Mouse (Mus musculus): ENCODE measurements around the gene Olfr1123. TPM values are rescaled to one million over a fixed set of nuclear protein-coding genes. Genes with fewer than 3 reads are reported as not detected.
"Not testable (repeated sequence)": the region's sequence is repeated elsewhere in the genome, so short reads cannot be mapped to it uniquely, and the experiment has no call there.

Olfr1123 gene
- polyA plus RNA-seq (2015; fragmentation: Nextera tagmentation; extraction: Ambion mirVana), result not detected in 2 replicates

DNA sequence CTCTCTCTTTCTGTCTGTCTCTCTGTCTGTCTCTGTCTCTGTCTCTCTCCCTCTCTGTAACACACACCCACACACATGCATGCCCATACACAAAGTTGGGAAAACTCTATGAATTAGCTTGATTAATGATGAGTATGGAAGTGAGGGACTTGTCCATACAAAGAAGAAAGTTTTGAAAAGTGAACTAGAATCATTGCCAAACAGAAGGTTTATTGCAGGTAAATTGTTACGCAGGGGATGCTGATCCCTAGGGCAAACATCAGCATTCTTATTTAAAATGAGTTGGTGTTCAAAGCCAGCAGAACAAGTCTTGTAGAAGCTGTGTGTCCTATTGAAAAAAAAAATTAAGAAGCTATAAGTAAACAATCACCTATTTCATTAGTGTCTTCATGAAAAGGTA is at the start of gene Olfr1123:
Gene Olfr1123 (plus strand): TSS at position 301 of the 400 bp plus-strand sequence.
- H3K27ac ChIP-seq (ENCODE audit: low read length), result no peak within 1 kb of the TSS
- H3K4me3 ChIP-seq (ENCODE audit: low read depth, low read length), result no peak within 1 kb of the TSS
- TF ChIP-seq CTCF (IDR thresholded peaks at IDR 0.05) (no peak), EP300 (IDR thresholded peaks at IDR 0.05) (no peak)
- no peak for DNase-seq (ENCODE audit: low spot score)
- no peaks in the 10 kb centered on the region for H3K36me3 ChIP-seq (ENCODE audit: insufficient read depth, low read length)
- H3K4me2 ChIP-seq (replicated peaks; ENCODE audit: low read depth, low read length), result no peak within 1 kb of the TSS
- no peaks in the 10 kb centered on the region for H3K9me3 ChIP-seq (ENCODE audit: low read length)
- H3K27me3 ChIP-seq (replicated peaks; ENCODE audit: insufficient read depth, low read length), result no peaks in the 10 kb centered on the region
- no peak for ATAC-seq
- H3K9ac ChIP-seq (replicated peaks; ENCODE audit: low read depth), result no peak within 1 kb of the TSS
- 82% methylated on average over 1 of the region's 1 CpGs for WGBS
- H3K4me1 ChIP-seq (ENCODE audit: insufficient read depth, low read depth, low read length), result no peaks in the 10 kb centered on the region

DNA sequence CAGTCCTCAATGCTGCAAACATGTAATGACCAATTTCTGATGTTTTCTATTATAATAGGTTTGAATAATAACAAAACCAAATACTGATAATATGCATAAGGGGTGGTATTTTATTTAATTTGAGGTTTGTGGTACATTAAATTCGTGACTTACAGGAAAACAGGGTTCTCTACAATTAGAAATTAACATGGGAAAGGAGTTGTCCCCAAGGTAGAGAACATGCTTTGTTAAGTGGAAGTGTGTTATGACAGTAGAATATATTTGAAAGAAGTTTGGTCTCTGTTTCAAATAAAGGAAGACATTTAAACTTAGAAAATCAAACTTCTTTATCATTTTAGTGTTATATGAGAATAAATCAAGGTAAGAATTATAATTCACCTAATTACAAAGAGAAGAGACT is 46.8 kb upstream of the Olfr1123 start, which contains the start of gene Olfr1121:
Gene Olfr1121 (plus strand): TSS at position 301 of the 400 bp plus-strand sequence.
- ATAC-seq, result no peak
- no peaks in the 10 kb centered on the region for H3K27me3 ChIP-seq (replicated peaks; ENCODE audit: insufficient read depth, low read length)
- WGBS, result 12% methylated on average over 1 of the region's 1 CpGs

DNA sequence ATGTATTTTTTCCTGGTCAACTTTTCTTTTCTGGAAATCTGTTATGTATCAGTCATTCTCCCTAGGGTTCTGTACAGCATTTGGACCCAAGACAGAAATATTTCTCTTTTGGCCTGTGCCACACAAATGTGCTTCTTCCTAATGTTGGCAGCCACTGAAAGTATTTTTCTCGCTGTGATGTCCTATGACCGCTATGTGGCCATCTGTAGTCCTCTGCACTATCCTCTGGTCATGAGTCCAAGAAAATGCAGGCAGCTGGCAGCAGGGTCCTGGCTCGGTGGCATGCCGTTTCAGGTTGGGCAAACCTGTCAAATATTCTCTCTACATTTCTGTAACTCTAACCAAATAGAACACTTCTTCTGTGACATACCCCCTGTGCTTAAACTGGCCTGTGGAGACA is 44.7 kb upstream of the Olfr1123 start:
- no peak for TF ChIP-seq CTCF (IDR thresholded peaks at IDR 0.05)
- TF ChIP-seq EP300 (IDR thresholded peaks at IDR 0.05), result no peak
- Histone ChIP-seq H3K9ac (replicated peaks; ENCODE audit: low read depth) (no peak overlapping the region), H3K9me3 (ENCODE audit: low read length) (no peaks in the 10 kb centered on the region), H3K4me1 (ENCODE audit: insufficient read depth, low read depth, low read length) (no peaks in the 10 kb centered on the region), H3K27me3 (replicated peaks; ENCODE audit: insufficient read depth, low read length) (no peaks in the 10 kb centered on the region), H3K4me2 (replicated peaks; ENCODE audit: low read depth, low read length) (no peak overlapping the region), H3K4me3 (ENCODE audit: low read depth, low read length) (no peak overlapping the region), H3K36me3 (ENCODE audit: insufficient read depth, low read length) (no peaks in the 10 kb centered on the region), H3K27ac (ENCODE audit: low read length) (no peak overlapping the region)
- 83% methylated on average over 4 of the region's 4 CpGs for WGBS
- ATAC-seq (no peak), DNase-seq (ENCODE audit: low spot score) (no peak)

More for the DNA sequence above, 46.8 kb upstream of the Olfr1123 start, which contains the start of gene Olfr1121:
- no peak within 1 kb of the TSS for H3K4me2 ChIP-seq (replicated peaks; ENCODE audit: low read depth, low read length)
- no peaks in the 10 kb centered on the region for H3K9me3 ChIP-seq (ENCODE audit: low read length)
- H3K27ac ChIP-seq (ENCODE audit: low read length), result no peak within 1 kb of the TSS
- DNase-seq (ENCODE audit: low spot score), result no peak
- H3K4me3 ChIP-seq (ENCODE audit: low read depth, low read length), result no peak within 1 kb of the TSS
- no peaks in the 10 kb centered on the region for H3K36me3 ChIP-seq (ENCODE audit: insufficient read depth, low read length)
- no peaks in the 10 kb centered on the region for H3K4me1 ChIP-seq (ENCODE audit: insufficient read depth, low read depth, low read length)
- TF ChIP-seq EP300 (IDR thresholded peaks at IDR 0.05), result no peak
- TF ChIP-seq CTCF (IDR thresholded peaks at IDR 0.05), result no peak
- H3K9ac ChIP-seq (replicated peaks; ENCODE audit: low read depth), result no peak within 1 kb of the TSS

DNA sequence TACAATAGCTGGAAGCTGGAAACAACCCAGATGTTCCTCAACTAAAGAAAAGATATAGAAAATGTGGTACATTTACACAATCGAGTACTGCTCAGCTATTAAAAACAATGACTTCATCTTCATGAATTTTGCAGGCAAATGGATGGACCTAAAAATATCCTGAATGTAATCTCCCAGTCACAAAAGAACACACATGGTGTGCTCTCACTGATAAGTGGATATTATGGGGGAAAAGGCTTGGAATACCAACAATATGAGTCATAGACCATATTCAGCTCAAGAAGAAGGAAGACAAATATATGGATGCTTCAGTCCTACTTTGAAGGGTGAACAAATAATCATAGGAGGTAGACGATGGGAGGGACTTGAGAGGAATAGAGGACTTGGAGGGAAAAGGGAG is 32.5 kb upstream of the Olfr1123 start:
- H3K36me3 ChIP-seq (ENCODE audit: insufficient read depth, low read length), result no peaks in the 10 kb centered on the region
- no peak for TF ChIP-seq EP300 (IDR thresholded peaks at IDR 0.05)
- no peak for TF ChIP-seq CTCF (IDR thresholded peaks at IDR 0.05)
- no peak overlapping the region for H3K4me3 ChIP-seq (ENCODE audit: low read depth, low read length)
- H3K27ac ChIP-seq (ENCODE audit: low read length), result no peak overlapping the region
- H3K27me3 ChIP-seq (replicated peaks; ENCODE audit: insufficient read depth, low read length), result no peaks in the 10 kb centered on the region
- no peak overlapping the region for H3K4me2 ChIP-seq (replicated peaks; ENCODE audit: low read depth, low read length)
- no peak for DNase-seq (ENCODE audit: low spot score)
- no peaks in the 10 kb centered on the region for H3K9me3 ChIP-seq (ENCODE audit: low read length)
- no peak for ATAC-seq
- H3K9ac ChIP-seq (replicated peaks; ENCODE audit: low read depth), result no peak overlapping the region
- no peaks in the 10 kb centered on the region for H3K4me1 ChIP-seq (ENCODE audit: insufficient read depth, low read depth, low read length)
- WGBS, result 53% methylated on average over 2 of the region's 2 CpGs

DNA sequence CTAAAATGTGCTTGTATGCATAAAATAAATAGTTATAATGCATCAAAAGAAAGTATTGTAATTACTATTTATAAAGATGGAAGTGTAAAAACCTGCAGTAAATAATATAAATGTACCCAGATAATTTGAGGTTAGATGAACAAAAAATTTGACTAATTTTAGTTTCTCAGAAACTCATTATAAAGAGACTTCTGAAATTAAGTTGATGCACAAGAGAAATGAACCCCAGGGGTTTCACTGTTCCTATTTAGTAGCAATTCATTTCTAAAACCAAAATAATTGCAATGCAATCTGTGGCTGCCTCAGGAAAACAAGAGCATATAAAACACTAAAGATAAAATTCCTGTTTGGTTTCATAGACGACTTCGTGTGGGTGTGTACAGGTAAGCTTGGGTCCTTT is 30.9 kb upstream of the Olfr1123 start, which contains the start of gene Olfr1122:
Gene Olfr1122 (plus strand): TSS at position 301 of the 400 bp plus-strand sequence.
- Histone ChIP-seq H3K36me3 (ENCODE audit: insufficient read depth, low read length) (no peaks in the 10 kb centered on the region), H3K4me3 (ENCODE audit: low read depth, low read length) (no peak within 1 kb of the TSS), H3K4me1 (ENCODE audit: insufficient read depth, low read depth, low read length) (no peaks in the 10 kb centered on the region), H3K9ac (replicated peaks; ENCODE audit: low read depth) (no peak within 1 kb of the TSS), H3K9me3 (ENCODE audit: low read length) (no peaks in the 10 kb centered on the region), H3K27ac (ENCODE audit: low read length) (no peak within 1 kb of the TSS), H3K27me3 (replicated peaks; ENCODE audit: insufficient read depth, low read length) (no peaks in the 10 kb centered on the region), H3K4me2 (replicated peaks; ENCODE audit: low read depth, low read length) (no peak within 1 kb of the TSS)
- DNase-seq (ENCODE audit: low spot score) (no peak), ATAC-seq (no peak)
- WGBS, result 70% methylated on average over 2 of the region's 2 CpGs
- no peak for TF ChIP-seq CTCF (IDR thresholded peaks at IDR 0.05)
- no peak for TF ChIP-seq EP300 (IDR thresholded peaks at IDR 0.05)

DNA sequence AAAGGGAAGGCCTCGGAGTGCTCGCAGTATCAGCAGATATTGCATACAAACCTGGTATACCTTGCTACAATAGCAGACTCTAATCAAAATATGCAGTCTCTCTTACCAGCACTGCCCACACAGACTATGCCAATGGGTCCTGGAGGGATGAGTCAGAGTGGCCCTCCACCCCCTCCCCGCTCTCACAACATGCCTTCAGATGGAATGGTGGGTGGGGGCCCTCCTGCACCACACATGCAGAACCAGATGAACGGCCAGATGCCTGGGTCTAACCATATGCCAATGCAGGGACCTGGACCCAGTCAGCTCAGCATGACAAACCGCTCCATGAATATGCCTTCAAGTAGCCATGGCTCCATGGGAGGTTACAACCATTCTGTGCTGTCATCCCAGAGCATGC is 22.8 kb upstream of the Olfr1123 start:
- ATAC-seq, result 0 out of 2 replicates have a peak, but pooled peaks have one; percentile 6
- DNase-seq (ENCODE audit: low spot score), result not testable (repeated sequence)

DNA sequence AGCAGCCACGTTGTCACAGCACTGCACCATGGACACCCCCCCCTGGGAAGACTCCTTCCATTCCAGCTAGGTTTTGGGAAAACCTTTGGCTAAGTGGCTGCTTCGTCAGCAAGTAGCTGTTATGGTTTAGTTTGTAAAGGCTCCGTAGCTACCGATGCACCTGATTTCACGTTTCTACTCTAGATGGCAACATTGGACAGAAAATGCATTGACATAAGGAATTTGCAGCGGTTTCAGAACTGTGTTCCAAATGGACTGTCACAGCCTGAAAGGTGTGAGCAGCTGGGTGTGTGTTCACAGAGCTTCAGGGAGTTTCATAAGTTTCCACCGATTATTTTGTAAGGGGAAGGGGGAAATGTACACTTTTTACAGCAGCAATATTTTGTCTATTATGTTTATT is 21.7 kb upstream of the Olfr1123 start:
- not testable (repeated sequence) for H3K9ac ChIP-seq (replicated peaks; ENCODE audit: low read depth); H3K9me3 ChIP-seq (ENCODE audit: low read length); H3K36me3 ChIP-seq (ENCODE audit: insufficient read depth, low read length); H3K4me2 ChIP-seq (replicated peaks; ENCODE audit: low read depth, low read length); H3K4me1 ChIP-seq (ENCODE audit: insufficient read depth, low read depth, low read length); H3K4me3 ChIP-seq (ENCODE audit: low read depth, low read length); H3K27ac ChIP-seq (ENCODE audit: low read length); DNase-seq (ENCODE audit: low spot score); ATAC-seq; H3K27me3 ChIP-seq (replicated peaks; ENCODE audit: insufficient read depth, low read length)
- 74% methylated on average over 7 of the region's 7 CpGs for WGBS

More for the DNA sequence above, 22.8 kb upstream of the Olfr1123 start:
- H3K4me2 ChIP-seq (replicated peaks; ENCODE audit: low read depth, low read length); H3K36me3 ChIP-seq (ENCODE audit: insufficient read depth, low read length); H3K9ac ChIP-seq (replicated peaks; ENCODE audit: low read depth); H3K27ac ChIP-seq (ENCODE audit: low read length); H3K27me3 ChIP-seq (replicated peaks; ENCODE audit: insufficient read depth, low read length); H3K9me3 ChIP-seq (ENCODE audit: low read length); H3K4me1 ChIP-seq (ENCODE audit: insufficient read depth, low read depth, low read length); H3K4me3 ChIP-seq (ENCODE audit: low read depth, low read length): not testable (repeated sequence)
- WGBS, result 81% methylated on average over 5 of the region's 5 CpGs

Measured in lung, postnatal 0 days (tissue).